Mouse (Mus musculus): Measurements from ENCODE around the gene Ros1. TPM values are rescaled to one million over a fixed set of nuclear protein-coding genes. Genes with fewer than 3 reads are reported as not detected.
A peak's percentile ranks its signal among the peaks of the same experiment; 100 is the strongest.

The Ros1 gene
- total RNA-seq (2021) = not detected

GRCm38 (mm10) chr10:52194957-52195852 is at the start of gene Ros1:
Ros1 (minus strand) TSS chr10:52195244.
- intact Hi-C loops (cut with DNase I) = no loop called here
- no peak for DNase-seq (ENCODE audit: low spot score in 2 of 2)

GRCm38 (mm10) chr10:52242680-52243323 is 47.8 kb upstream of the Ros1 start:
- intact Hi-C loops (cut with DNase I) = no loop called here
- no peak for DNase-seq (ENCODE audit: low spot score in 2 of 2)

- no peak for DNase-seq (ENCODE audit: low spot score in 2 of 2)
- intact Hi-C loops (cut with DNase I) = no loop called here
These were observed 47.0 kb upstream of the Ros1 start for GRCm38 (mm10) chr10:52242015-52242414.

- intact Hi-C loops (cut with DNase I) = no loop called here
- no peak for DNase-seq (ENCODE audit: low spot score in 2 of 2)
These were observed 40.4 kb upstream of the Ros1 start for GRCm38 (mm10) chr10:52235461-52235860.

GRCm38 (mm10) chr10:52234654-52234981 is 39.6 kb upstream of the Ros1 start:
- DNase-seq (ENCODE audit: low spot score in 2 of 2) = no peak
- intact Hi-C loops (cut with DNase I) = loop anchor here (5.0 kb wide), 1 partner anchor 98 kb away; no protein-coding TSS in a partner anchor

- intact Hi-C loops (cut with DNase I) = loop anchor here (1.0 to 5.0 kb wide), 2 partner anchors 98 to 148 kb away; partner anchors contain the start of gene Gopc
- peak in 1 of 2 experiments; percentile 30 for DNase-seq (ENCODE audit: low spot score in 2 of 2)
These were observed 39.1 kb upstream of the Ros1 start for GRCm38 (mm10) chr10:52233969-52234653.

- intact Hi-C loops (cut with DNase I) = loop anchor here (1.0 to 5.0 kb wide), 2 partner anchors 99 to 149 kb away; partner anchors contain the start of gene Gopc
- peak; percentile 41 to 56 for DNase-seq (ENCODE audit: low spot score in 2 of 2)
These were observed 38.4 kb upstream of the Ros1 start, which contains the start of gene Dcbld1 for GRCm38 (mm10) chr10:52233301-52233968. Dcbld1 (plus strand) TSS chr10:52233619.

- DNase-seq (ENCODE audit: low spot score in 2 of 2) = no peak
- intact Hi-C loops (cut with DNase I) = loop anchor here (1.0 to 5.0 kb wide), 2 partner anchors 100 to 150 kb away; partner anchors contain the start of gene Gopc
These were observed 37.4 kb upstream of the Ros1 start for GRCm38 (mm10) chr10:52232196-52233176.

GRCm38 (mm10) chr10:52219600-52219999 is 24.6 kb upstream of the Ros1 start:
- DNase-seq (ENCODE audit: low spot score in 2 of 2) = no peak
- intact Hi-C loops (cut with DNase I) = loop anchor here (5.0 kb wide), 2 partner anchors 113 to 163 kb away; partner anchors contain the start of gene Gopc

GRCm38 (mm10) chr10:52217564-52217934 is 22.5 kb upstream of the Ros1 start:
- DNase-seq (ENCODE audit: low spot score in 2 of 2) = peak in 1 of 2 experiments; percentile 11
- intact Hi-C loops (cut with DNase I) = loop anchor here (5.0 kb wide), 2 partner anchors 115 to 165 kb away; partner anchors contain the start of gene Gopc

GRCm38 (mm10) chr10:52216797-52217563 is 21.9 kb upstream of the Ros1 start:
- peak; percentile 23 to 54 for DNase-seq (ENCODE audit: low spot score in 2 of 2)
- intact Hi-C loops (cut with DNase I) = loop anchor here (5.0 kb wide), 2 partner anchors 115 to 165 kb away; partner anchors contain the start of gene Gopc

- intact Hi-C loops (cut with DNase I) = loop anchor here (5.0 kb wide), 2 partner anchors 117 to 167 kb away; partner anchors contain the start of gene Gopc
- DNase-seq (ENCODE audit: low spot score in 2 of 2) = no peak
These were observed 20.3 kb upstream of the Ros1 start for GRCm38 (mm10) chr10:52215267-52215818.

GRCm38 (mm10) chr10:52204006-52204405 is 9.0 kb upstream of the Ros1 start:
- no peak for DNase-seq (ENCODE audit: low spot score in 2 of 2)
- intact Hi-C loops (cut with DNase I) = no loop called here

GRCm38 (mm10) chr10:52185900-52186299 is 9.1 kb downstream of the Ros1 start:
- DNase-seq (ENCODE audit: low spot score in 2 of 2) = no peak
- intact Hi-C loops (cut with DNase I) = no loop called here

- intact Hi-C loops (cut with DNase I) = no loop called here
These were observed 12.2 kb downstream of the Ros1 start for GRCm38 (mm10) chr10:52182878-52183277.

GRCm38 (mm10) chr10:52174376-52174775 is 20.7 kb downstream of the Ros1 start:
- DNase-seq (ENCODE audit: low spot score in 2 of 2) = no peak
- intact Hi-C loops (cut with DNase I) = no loop called here

More at GRCm38 (mm10) chr10:52182878-52183277, 12.2 kb downstream of the Ros1 start:
- DNase-seq (ENCODE audit: low spot score in 2 of 2) = no peak

- intact Hi-C loops (cut with DNase I) = no loop called here
- DNase-seq (ENCODE audit: low spot score in 2 of 2) = no peak
These were observed 24.6 kb downstream of the Ros1 start for GRCm38 (mm10) chr10:52170489-52170888.
